Mouse (Mus musculus): ENCODE measurements around the gene Tent5b.

Tent5b gene

DNA sequence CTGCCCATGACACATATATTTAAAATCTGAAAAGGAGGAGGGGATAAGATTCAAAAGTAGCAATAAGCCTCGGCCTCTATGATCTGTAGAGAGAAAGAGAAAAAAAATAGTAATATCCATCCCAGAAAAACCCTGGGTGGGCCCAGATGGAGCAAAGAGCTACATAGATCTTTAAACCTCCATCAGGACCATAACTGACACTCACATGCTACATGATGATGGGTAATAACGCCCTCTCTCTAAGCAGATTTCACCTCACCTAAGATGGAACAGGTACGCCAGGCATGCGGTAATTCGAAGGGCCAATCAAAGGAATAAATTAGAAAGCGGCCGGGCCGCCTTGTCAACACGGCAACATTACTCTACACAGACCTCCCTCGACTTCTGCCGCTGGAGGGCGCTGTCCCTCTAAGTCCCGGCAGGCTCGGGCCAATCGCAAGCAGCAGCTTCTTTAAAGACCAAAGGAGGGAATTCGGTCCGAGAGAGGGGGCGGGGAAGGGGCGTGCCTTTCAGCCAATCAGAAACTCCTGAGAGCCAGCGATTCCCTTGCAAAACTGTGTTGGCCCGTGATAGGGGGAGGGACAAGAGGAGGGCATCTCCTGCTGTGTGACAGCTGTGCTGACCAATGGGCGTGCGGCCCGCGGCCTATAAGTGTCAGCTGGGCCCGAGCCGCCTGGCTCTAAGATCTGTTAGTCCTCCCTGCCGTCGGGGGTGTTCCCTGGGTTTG, at the start of gene Tent5b:
Tent5b (plus strand) TSS at position 675 of the 727 bp plus-strand sequence.
- peak; percentile 51 for DNase-seq (ENCODE audit: low read depth, low spot score)

GRCm38 (mm10) chr4:133431508-133431907, 48.4 kb upstream of the Tent5b start:
- DNase-seq (ENCODE audit: low read depth, low spot score), result no peak

DNA sequence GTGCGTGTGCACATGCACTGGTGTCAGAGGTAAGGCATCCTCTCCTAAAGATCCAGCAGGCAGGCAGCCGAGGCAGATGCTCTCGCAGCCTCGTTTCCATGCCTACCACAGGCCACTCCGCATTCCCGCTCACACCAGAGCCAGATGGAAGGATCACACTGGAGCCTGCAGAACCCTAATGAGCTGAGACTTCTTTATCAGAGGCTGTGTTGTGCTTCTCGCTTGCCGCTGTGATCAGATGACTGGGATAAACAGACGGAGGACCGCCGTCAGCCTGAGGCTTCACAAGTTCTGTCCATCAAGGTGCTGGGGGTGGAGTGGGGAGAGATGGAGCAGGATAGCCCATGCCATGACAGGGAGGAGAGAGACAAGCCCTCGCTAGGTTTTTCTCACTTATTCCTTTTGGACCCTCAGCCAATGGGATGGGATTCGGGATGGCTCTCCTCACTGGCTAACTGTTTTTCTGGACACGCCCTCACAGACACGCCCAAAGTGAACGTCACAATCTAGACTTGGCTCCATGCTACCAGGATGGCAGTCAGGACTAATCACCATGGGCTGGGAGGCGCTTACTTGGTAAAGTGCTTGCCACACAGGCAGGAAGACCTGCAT, 47.3 kb upstream of the Tent5b start:
- DNase-seq (ENCODE audit: low read depth, low spot score), result no peak

GRCm38 (mm10) chr4:133435921-133436320, 44.0 kb upstream of the Tent5b start:
- no peak for DNase-seq (ENCODE audit: low read depth, low spot score)

DNA sequence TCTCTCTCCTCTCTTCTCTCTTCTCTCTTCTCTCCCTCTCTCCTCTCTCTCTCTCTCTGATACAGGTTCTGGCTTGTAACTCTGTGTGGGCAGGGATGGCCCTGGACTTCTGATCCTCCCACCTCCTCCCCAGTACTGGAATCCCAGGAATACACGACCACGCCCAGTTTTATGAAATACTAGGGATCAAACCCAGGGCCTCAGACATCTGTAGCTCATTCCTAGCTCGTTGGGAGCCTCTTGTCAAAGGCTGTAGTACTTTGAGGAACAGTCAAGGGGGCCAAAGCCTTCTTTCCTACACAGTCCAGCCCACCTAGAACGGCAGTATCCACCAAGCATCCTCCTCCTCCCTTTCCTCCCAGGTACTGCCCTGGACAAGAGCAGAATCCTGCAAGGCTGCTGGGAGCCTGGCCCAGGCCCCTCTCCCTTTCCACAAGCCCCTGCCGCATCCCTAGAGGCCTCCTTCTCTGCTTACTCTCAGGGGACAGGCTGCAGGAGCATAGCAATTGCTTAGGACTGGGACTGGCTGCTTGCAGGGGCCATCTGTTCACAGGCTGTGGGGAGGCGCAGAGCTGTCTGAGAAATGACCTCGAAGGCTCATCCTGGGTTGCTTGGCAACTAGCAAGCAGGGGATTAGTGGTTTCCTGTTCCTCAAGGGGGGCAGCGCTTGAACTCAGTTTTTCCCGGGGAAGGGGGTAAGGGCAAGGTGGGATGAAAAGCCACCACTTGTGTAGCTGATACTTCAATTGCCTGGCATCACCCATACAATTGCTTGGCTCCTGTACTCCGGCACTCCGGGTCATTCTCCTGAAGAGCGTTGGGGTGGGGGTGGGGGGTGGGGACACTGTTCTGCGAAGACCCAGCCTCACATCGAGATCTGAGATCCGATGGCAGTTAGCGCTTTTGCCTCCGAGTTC, 40.2 kb upstream of the Tent5b start:
- DNase-seq (ENCODE audit: low read depth, low spot score), result no peak

DNA sequence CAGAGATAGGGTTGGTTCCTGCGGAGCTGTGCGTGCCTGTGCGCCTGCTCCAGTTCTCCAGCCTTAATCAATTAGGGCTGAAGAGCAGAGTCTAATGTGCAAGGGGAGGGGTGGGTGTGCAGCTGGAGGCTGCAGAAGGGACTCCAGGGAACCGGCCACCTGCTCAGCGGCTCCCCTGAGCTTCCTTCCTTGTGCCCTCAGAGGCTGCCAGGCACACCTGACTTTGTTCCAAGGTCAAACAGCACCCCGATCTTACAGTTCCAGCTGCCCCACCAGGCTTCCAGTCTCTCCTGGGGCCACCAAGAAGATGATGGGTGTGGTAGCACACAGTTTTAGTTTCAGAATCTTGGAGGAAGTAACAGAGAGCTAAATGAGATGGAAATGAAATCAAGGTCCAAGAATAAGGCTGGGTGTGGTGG, 39.5 kb upstream of the Tent5b start:
- no peak for DNase-seq (ENCODE audit: low read depth, low spot score)

GRCm38 (mm10) chr4:133442194-133442593, 37.7 kb upstream of the Tent5b start:
- no peak for DNase-seq (ENCODE audit: low read depth, low spot score)

DNA sequence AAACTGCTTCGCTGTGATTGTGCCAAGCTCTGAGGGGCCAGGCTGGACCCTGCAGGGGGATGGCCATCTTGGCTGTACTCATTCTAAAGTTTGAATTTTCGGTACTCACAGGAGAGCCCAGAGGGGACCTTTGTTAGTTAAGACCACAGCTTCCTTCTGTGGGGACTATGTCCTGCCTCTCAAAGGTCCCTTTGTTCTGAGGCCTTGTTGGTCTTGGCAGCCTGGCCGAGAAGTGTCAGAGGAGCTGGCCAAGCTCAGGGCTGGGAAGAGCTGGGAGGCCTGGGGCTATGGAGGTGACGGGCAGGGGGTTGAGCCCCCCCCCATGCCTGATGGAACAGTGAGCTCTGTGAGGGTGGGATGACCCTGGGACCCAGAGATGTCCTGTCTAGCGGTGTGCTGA, 36.8 kb upstream of the Tent5b start:
- no peak for DNase-seq (ENCODE audit: low read depth, low spot score)

GRCm38 (mm10) chr4:133445727-133446126, 34.2 kb upstream of the Tent5b start:
- no peak for DNase-seq (ENCODE audit: low read depth, low spot score)

DNA sequence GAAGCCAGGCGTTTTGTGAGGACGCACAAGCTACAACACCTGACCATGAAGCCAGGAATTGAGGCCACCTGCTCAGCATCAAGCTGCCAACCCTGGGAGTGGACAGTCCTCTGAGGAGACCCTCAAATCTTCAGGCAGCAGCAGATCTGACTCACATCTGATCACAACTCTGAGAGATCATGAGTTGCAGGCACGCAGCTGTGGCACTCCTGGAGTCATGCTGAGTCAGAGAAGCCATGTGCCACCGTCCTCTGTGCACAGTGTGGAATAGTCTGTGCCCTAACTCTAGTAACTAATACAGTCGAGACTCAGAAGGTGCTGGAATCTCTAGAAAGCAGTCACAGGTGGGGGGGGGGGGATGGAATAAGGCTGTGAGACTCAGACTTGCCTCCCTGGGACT, 32.6 kb upstream of the Tent5b start:
- no peak for DNase-seq (ENCODE audit: low read depth, low spot score)

GRCm38 (mm10) chr4:133447967-133448366, 32.0 kb upstream of the Tent5b start:
- no peak for DNase-seq (ENCODE audit: low read depth, low spot score)

DNA sequence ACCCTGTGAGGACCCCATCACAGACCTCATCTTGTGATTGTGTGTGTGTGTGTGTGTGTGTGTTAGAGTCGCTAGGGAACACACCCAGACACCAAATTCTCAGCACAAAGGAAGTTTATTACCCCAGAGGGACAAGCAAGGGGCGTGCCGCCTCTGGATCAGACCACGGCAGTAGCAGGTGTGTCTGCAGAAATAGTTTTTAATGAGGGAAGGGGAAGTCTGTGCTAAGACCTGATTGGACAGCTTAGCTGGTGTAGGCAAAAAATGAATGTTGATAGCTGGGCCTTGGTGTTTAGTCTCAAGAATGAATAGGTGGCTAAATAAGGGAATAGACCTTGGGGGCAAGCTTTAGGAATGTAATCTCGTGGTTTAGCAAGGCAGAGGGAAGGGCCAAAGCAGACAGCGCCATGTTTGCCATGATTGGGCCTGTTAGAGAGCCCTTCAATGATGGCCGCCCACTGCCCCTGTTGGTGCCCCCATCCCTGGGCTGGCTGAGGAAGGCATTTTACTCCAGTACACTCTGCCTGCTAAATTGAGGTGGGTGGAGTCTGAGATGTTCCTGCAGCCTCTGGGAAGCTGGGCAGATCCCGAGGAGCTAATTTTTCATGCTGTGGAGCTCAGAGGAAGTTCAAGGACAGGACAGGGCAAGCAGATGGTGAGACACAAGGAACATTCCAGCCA, 31.1 kb upstream of the Tent5b start:
- no peak for DNase-seq (ENCODE audit: low read depth, low spot score)

- DNase-seq (ENCODE audit: low read depth, low spot score), result no peak
Measured at GRCm38 (mm10) chr4:133449726-133450125, 30.2 kb upstream of the Tent5b start.

DNA sequence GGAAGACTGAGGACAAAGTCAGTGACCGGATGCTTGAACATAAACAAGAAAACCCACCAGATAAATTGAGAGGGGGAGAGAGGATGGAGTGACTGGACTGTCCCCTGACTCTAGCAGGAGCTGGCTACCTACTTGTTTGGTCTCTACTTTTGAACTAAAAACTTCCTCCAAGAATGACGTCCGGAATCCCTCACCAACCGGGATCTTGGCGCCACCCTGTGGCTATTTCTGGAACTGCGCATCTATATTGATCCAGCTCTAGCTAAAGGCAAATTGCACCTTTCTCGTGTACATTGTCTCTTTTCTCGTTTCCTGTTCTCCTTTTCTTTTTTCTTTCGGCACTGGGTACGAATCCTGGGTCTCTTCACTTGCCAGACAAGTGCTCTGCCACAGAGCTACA, 28.4 kb upstream of the Tent5b start:
- peak; percentile 54 for DNase-seq (ENCODE audit: low read depth, low spot score)

DNA sequence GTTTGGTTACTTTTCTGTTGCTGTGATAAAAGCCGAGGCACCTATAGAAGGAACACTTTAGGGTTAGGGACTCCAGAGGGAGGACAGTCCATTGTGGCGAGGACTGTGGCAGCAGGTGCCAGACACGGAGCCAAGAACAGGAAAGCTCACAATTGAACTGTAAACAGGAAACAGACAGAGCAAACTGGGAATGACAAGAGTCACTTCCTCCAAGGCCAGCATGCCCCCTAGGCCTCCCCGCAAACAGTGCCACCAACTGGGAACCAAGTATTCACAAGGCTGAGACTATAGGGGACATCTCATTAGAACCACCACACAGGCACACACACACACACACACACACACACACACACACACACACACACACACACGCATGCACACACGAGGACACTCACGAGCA, 27.5 kb upstream of the Tent5b start:
- DNase-seq (ENCODE audit: low read depth, low spot score), result no peak

GRCm38 (mm10) chr4:133458044-133458443, 21.9 kb upstream of the Tent5b start:
- DNase-seq (ENCODE audit: low read depth, low spot score), result no peak

DNA sequence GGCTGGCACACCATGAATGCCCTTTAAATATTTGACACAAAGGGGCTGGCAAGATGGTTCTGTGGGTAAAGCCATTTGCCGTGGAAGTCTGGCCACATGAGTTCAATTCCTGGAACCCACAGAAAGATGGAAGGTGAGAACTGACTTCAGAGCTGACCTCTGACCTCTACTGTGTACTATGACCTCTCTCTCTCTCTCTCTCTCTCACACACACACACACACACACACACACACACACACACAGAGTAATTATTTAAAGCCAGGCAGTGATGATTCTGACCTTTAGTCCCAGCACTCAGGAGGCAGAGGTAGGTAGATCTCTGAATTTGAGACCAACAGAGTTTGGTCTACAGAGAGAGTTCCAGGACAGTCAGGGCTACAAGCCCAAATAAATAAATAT, 19.9 kb upstream of the Tent5b start:
- DNase-seq (ENCODE audit: low read depth, low spot score), result no peak

- no peak for DNase-seq (ENCODE audit: low read depth, low spot score)
Measured at GRCm38 (mm10) chr4:133460796-133461325, 19.1 kb upstream of the Tent5b start.

- no peak for DNase-seq (ENCODE audit: low read depth, low spot score)
Measured at GRCm38 (mm10) chr4:133461362-133461761, 18.6 kb upstream of the Tent5b start.

DNA sequence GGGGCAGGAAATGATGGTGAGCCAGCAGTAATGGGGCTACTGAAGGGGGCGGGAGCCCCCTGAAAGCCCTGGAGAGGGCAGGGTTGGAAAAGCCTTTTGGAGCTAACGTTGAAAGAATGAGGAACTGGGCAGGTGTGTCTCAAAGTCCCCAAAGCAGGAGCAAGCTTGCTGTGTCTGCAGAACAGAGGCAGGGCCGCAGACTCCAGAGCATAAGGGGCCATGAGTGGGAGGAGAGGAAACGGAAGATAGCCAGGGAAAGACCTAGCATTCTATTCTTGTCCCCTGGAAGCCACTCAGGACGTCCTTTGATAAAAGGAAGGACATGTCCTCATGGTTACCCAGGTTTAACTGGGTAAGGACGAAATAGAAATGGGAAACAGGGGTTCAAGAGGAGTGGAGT, 16.7 kb upstream of the Tent5b start:
- no peak for DNase-seq (ENCODE audit: low read depth, low spot score)

- DNase-seq (ENCODE audit: low read depth, low spot score), result peak; percentile 38
Measured at GRCm38 (mm10) chr4:133468080-133468479, 11.9 kb upstream of the Tent5b start.

GRCm38 (mm10) chr4:133469122-133469521, 10.8 kb upstream of the Tent5b start:
- DNase-seq (ENCODE audit: low read depth, low spot score), result no peak

Data from c-Kit-negative CD71-positive TER-119-positive erythroid progenitor cells, embryonic 14.5 days (primary cell).